Mouse (Mus musculus): ENCODE results near the gene Mpeg1.

The Mpeg1 gene

GRCm38 (mm10) chr19:12493453-12494186, 33.0 kb downstream of the Mpeg1 start:
- no peak for DNase-seq (ENCODE audit: low spot score)

GRCm38 (mm10) chr19:12494187-12494458, 33.5 kb downstream of the Mpeg1 start:
- DNase-seq (ENCODE audit: low spot score) = no peak

DNA sequence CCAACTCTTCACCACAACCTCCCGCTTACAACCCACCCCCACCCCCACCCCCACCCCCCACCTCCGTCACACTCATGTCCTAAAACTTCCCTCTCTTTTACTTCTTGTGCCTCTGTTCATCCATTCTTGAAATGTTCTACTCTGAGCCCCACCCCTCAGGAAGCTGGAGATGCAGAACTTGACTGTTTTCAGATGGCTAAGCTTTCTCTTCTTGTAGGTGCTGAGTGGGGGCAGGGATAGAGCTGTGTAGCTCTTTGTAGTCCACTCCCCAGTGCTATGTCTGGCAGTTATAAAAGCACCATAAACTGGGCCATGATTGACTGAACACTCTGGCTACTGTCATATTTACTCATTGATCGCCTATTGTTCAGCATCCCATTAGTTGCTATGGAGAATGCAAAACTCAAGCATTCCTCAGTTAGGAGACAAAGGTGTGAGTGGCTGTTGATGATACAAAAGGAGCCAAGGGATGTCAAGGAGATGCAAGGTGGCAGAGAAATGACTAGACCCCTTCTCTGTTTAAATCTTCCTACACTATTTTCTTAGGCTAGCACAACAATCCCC, 34.5 kb downstream of the Mpeg1 start:
- DNase-seq (ENCODE audit: low spot score) = no peak

- DNase-seq (ENCODE audit: low spot score) = no peak
Observed at GRCm38 (mm10) chr19:12496241-12496640, 35.7 kb downstream of the Mpeg1 start.

GRCm38 (mm10) chr19:12497909-12498308, 37.3 kb downstream of the Mpeg1 start:
- no peak for DNase-seq (ENCODE audit: low spot score)

DNA sequence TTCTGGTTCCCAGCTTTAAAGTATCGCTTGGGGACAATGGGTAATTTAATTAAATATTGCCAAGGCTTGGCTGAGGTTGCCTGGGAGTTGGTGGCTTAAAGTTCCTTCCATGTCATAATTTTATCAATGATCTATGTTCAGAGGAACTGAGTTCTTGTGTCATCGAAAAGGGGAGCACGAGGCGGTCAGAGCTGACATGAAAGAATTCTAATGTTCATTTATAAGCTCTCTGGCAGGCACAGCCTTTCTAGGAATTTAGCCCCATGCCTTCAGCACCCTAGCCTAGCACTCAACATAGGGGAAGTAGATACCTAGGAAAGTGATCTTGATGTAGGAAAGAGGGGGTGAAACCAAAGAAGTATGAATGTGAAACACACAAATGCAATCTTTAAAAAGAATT, 37.7 kb downstream of the Mpeg1 start:
- no peak for DNase-seq (ENCODE audit: low spot score)

DNA sequence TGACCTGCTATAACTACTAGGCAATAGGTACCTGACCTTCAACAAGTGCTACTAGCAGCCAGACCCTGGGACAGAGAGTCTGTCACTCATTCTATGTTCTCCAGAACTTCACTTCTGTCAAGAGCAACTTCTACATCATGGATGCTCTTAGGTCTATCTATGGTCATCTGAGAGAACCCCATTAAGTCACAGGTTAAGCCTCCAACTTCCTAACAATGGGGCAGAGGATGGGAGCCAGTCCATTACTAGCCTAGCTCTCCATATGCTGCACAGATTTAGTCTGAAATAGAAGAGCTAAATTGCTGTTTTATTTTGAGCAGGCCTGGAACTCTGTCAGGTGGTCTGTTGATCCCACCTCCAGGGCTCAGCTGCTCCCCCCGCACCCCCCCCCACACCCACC, 38.4 kb downstream of the Mpeg1 start:
- no peak for DNase-seq (ENCODE audit: low spot score)

GRCm38 (mm10) chr19:12499485-12499884, 38.9 kb downstream of the Mpeg1 start:
- no peak for DNase-seq (ENCODE audit: low spot score)

DNA sequence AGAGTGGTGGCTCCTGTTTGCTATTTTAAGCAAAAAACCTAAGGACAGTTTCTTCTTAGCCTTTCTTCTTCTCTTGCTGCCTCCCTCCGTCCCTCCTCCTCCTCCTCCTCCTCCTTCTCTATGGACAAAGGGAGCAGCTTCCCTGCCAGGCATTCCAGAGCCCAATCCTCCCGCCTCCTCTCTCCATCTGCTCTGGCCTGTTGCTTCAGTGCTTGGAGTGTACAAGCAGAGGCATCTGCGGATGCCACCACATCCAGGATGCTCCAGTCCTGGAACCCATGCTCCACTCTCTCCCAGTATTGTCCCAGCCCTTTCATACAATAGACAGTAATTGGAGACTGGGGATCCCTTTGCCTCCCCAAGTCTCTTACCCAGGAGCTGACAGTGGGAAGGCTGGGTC, 39.5 kb downstream of the Mpeg1 start:
- DNase-seq (ENCODE audit: low spot score) = no peak

GRCm38 (mm10) chr19:12500881-12501311, 40.3 kb downstream of the Mpeg1 start:
- no peak for DNase-seq (ENCODE audit: low spot score)

DNA sequence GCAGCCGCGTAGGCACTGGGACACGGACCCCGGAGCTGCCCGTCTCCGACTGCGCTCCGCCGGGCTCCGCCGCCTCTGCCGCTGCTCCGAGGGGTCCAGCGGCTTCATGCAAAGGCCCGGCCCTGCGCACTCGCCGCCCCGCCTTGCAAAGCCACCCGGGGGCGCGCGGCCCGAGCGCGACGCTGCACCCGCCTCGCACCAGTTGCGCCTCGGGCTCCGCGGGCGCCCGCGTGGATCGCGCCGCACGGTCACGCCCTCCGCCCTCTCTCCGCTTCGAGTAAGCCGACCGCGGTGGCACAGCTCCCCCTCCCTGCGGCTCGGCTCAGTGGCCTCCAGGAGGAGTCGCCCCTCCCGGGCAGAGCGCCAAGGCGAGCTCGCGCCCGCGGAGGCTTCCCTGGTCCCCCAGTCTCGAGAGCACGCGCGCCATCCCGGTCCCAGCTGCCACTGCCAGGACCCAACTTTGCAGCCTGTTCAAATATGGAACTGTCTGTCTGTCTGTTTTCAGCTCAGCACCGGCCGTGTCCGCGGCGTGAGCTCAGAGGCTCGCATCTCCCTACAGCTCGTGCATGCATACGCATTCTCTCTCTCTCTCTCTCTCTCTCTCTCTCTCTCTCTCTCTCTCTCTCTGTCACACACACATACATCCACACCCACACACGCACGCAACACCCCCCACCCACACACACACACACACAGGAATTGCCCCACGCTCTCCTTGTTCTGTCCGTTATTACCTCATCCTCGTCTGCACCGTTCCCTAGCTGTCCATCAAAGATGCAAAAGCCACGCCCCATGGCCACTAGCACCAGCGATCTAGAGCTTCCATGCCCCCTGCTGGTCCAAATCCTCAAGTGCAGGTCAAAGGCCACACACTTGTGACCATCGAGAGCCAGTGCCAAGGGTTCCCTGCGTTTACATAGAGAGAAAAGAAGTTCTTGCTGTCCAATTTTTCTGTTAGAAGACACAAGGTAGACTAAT, 41.1 kb downstream of the Mpeg1 start, which contains the start of gene Dtx4:
TSS of gene Dtx4 (minus strand) at position 85 of the 978 bp plus-strand sequence.
- DNase-seq (ENCODE audit: low spot score) = peak; percentile 97

DNA sequence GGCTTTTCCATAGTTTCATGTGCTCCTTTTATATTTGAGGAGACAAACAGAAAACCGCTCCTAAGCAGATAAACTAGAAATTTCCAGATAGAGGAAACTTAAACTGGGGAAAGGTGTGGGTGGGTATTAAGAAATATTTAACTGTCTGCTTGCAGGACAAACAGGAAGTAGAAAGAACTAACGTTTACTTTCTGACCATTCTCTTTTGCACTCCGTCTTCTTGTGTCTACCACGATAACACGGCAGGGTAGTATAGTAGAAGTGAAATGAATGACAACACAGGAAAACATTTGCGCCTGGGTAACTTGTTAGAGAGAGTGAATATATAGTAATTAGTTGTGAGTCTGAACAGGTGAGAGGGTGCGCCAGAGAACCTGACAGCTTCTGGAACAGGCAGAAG, 42.2 kb downstream of the Mpeg1 start:
- DNase-seq (ENCODE audit: low spot score) = no peak

- DNase-seq (ENCODE audit: low spot score) = no peak
Observed at GRCm38 (mm10) chr19:12514621-12515020, 54.0 kb downstream of the Mpeg1 start.

Data from layer of hippocampus, adult 9-10 months (tissue).